Comparison of ENCODE assay signal across 9 mouse cellular contexts in genomic region chr12:52832230-52832629, GRCm38 (mm10).
DNase-seq lines count a peak whose midpoint lies in the region; ATAC-seq lines count a peak whose summit lies in the region.
"Had no signal": no experiment of that assay in that cellular context is flagged by ENCODE, and none has a peak within 500 bp of the region (broad histone marks: within the 10 kb centered on the region; RNA-seq: fewer than 3 reads in every experiment).

No protein-coding gene starts in this region.

- no peaks in the 10 kb centered on the region for H3K27me3 ChIP-seq in heart, embryonic 12.5 days (replicated peaks)
- H3K27me3 ChIP-seq: limb, embryonic 13.5 days had no signal

- 8% methylated on average over 4 of the region's 4 CpGs for WGBS in heart, embryonic 12.5 days

- no peak overlapping the region for H3K27ac ChIP-seq in heart, embryonic 12.5 days (ENCODE audit: poor library complexity, severe bottlenecking)
- H3K27ac ChIP-seq: limb, embryonic 13.5 days had no signal

- H3K36me3 ChIP-seq in heart, embryonic 12.5 days = no peaks in the 10 kb centered on the region
- H3K36me3 ChIP-seq: limb, embryonic 13.5 days had no signal

- no peak overlapping the region for H3K9ac ChIP-seq in heart, embryonic 12.5 days
- H3K9ac ChIP-seq: limb, embryonic 13.5 days had no signal

- H3K4me3 ChIP-seq in heart, embryonic 12.5 days = no peak overlapping the region
- H3K4me3 ChIP-seq: limb, embryonic 13.5 days had no signal

- peaks cover 40% of the 10 kb centered on the region for H3K4me1 ChIP-seq in heart, embryonic 12.5 days (replicated peaks)

- no peak for ATAC-seq in heart, embryonic 12.5 days (ENCODE audit: insufficient number of reproducible peaks, low FRiP score)
- peak; percentile 71 for ATAC-seq in activated CD4-positive, CD25-positive, alpha-beta regulatory T cell, adult 4 months
- 0 out of 2 replicates have a peak, but pooled peaks have one; percentile 29 for ATAC-seq in common myeloid progenitor, adult 5-6 weeks (replicated peaks; ENCODE audit: low read depth, poor library complexity, severe bottlenecking)

- H3K4me2 ChIP-seq in heart, embryonic 12.5 days = no peak overlapping the region

- H3K9me3 ChIP-seq in heart, embryonic 12.5 days (replicated peaks) = no peaks in the 10 kb centered on the region
- H3K9me3 ChIP-seq: limb, embryonic 13.5 days had no signal

- DNase-seq in heart, adult 11 months = peak; percentile 91
- peak; percentile 33 for DNase-seq in gastrocnemius, postnatal 25 days
- DNase-seq in layer of hippocampus, adult 18-20 months (ENCODE audit: low spot score in 2 of 2) = peak; percentile 57 to 91
- peak; percentile 83 for DNase-seq in lung, postnatal 36 days
- peak; percentile 63 for DNase-seq in right cerebral cortex, postnatal 25 days

Comparison
In these comparisons a context has a peak if more than half of its experiments do, and no peak if none do; other contexts are left out.
1. DNase-seq: peak in every context shown above with its lines; median percentile 91 in heart, adult 11 months; 83 in lung, postnatal 36 days; 74 in layer of hippocampus, adult 18-20 months; 63 in right cerebral cortex, postnatal 25 days; 33 in gastrocnemius, postnatal 25 days.